Mouse (Mus musculus) 3T3-L1 (cell line): Measurements from ENCODE around the gene Micu1.
A peak's percentile ranks its signal among the peaks of the same experiment; 100 is the strongest.

Source experiments
- DNase-seq: peaks from one replicate; pipeline ENCODE4 v3.0.0-alpha.2; 2015; ENCODE audit warnings: low read depth, low spot score

The Micu1 gene

GRCm38 (mm10) chr10:59809991-59810574 is 107.8 kb downstream of the Micu1 start:
- DNase-seq = no peak

DNA sequence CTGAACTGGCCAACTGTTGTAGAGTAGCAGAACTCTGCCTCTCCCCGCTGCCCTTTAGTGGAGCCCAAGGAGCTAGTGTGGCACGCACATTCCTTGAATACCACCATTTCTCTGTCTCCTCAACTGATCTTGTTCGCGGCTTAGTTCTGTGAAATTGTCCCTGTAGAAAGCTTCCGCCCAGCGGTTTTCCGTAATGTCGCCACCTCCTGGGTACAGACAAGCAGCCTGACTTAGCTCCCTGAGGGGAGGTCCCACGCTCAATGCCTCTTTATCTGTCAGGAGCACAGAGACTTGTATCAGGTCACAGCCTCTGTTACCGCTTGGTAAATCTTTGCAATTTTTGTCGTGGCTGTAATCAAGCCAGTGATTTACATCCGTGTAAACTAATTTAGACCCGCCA is 110.7 kb downstream of the Micu1 start:
- no peak for DNase-seq

DNA sequence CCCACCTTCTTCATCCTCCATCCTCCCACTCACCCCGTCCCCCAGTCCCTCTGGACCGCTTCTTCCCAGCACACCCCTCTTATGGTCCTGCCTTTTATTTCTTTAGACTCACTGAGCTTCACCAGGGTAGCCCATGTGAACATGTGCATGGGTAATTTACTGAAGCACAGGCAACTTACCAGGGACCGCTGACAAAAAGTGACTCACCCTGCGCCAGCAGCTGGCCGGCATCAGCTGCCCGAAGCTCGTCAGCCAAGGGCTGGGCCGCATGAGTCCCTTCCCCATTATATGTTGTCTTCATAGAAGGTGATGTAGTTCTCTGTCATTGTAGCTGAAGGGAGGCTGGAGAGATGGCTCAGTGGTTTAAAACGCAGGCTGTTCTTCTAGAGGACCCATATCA is 111.5 kb downstream of the Micu1 start:
- DNase-seq = no peak

GRCm38 (mm10) chr10:59814505-59815155 is 112.4 kb downstream of the Micu1 start:
- peak; percentile 49 for DNase-seq

DNA sequence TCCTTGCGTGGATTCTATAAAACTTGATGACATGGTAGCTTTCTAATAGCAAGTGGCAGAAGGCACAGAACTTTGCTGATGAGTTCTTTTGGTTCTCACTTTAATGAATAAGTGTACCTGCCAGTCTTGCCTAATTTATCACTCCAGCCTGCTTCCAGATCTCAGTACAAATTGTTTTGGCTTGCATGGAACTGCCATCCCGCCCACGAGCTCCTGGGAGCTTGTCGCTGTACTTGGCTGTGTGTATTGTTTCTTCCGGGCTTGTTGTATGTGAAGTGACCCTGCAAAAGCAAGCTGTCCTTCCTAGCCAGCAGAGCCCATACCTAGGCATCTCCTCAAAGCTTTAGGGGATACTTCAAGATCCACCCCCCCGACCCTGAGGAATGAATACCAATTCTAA is 114.3 kb downstream of the Micu1 start:
- no peak for DNase-seq

DNA sequence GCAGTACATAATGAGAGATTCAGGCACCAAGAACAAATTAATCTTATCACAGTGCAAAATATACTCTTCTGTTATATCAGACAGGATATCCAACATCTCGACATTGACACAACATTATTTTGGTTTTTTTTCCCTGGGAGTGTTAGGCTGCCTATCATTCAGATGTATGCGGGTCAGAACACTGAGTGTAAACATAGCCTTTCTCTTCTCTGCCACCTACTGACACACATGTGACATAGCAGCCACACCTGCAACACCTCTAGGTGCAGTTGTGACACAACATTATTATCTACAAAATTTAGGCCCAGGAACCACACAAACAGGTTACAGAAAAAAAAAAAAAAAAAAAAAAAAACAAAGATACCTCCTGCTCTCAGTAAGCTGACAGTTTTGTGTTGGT is 115.3 kb downstream of the Micu1 start:
- DNase-seq = peak; percentile 49

- DNase-seq = no peak
Observed at GRCm38 (mm10) chr10:59817991-59818390, 115.7 kb downstream of the Micu1 start.

- DNase-seq = no peak
Observed at GRCm38 (mm10) chr10:59819146-59819545, 116.9 kb downstream of the Micu1 start.

DNA sequence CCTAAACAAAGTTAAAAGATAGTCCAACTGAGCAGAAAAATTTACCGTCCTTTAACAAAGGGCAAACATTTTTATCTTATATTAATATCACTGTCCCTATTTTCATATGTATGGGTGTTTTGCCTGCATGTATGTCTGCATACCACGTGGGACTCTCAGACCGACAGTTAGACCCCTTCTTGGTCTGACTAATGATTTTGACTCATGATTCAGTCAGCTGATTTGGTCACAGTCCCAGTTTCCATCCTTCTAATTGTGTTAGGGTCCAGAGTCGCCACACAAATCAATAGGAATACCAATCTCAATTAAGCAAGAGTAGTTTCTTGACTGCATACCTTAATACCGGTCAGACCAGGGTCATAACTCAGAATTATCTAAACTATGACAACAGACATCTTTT is 118.6 kb downstream of the Micu1 start:
- peak; percentile 33 for DNase-seq

GRCm38 (mm10) chr10:59821334-59822066 is 119.2 kb downstream of the Micu1 start:
- DNase-seq = peak; percentile 58

GRCm38 (mm10) chr10:59822857-59823256 is 120.6 kb downstream of the Micu1 start:
- DNase-seq = no peak

DNA sequence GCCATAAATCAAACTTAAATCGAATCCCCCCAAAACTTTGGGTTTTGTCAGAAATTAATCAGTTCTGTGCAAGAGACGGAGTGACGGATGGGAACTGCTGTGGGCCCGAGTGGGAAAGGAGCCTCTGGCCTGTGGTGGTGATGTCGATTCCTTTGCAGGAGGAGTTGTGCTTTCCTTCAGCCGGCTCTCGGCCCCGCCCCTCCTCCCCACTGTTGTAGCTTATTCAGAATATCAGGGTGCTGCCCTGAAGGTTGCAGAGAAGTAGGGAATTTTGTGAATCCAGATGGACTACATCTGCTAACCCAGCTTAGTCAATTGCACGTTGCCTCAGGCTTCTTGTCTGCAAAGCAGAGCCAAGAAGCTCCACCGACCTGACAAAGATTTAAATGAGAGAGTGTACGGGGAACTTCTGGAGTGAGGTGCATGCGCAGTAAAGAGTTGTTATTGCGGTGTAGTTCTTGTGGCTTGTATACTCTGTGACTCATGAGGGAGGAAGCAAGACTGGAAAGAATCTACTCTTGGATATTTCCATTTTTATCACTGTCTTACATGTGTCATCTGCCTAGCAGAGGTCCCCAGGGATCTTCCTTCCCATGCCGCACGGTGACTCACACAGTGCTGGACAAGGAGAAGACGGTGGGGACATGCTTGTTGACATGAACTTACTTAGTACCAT is 123.0 kb downstream of the Micu1 start:
- DNase-seq = peak; percentile 99

DNA sequence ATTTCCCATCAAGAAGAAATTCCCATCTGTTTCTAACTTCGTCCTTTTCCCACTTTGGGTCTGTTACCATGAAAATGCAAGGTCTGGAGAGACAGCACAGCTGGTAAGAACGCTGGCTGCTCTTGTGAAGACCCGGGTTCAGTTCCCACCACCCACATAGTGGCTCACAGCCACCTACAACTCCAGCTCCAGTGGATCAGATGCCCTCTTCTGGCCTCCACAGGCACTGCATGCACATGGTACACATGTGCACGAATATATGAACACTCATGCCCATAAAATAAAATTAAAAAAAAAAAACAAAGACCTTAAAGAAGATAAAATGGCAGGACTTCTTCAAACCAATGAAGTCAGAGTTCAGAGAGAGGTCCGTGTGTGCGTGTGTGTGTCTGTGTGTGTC is 127.6 kb downstream of the Micu1 start:
- no peak for DNase-seq

DNA sequence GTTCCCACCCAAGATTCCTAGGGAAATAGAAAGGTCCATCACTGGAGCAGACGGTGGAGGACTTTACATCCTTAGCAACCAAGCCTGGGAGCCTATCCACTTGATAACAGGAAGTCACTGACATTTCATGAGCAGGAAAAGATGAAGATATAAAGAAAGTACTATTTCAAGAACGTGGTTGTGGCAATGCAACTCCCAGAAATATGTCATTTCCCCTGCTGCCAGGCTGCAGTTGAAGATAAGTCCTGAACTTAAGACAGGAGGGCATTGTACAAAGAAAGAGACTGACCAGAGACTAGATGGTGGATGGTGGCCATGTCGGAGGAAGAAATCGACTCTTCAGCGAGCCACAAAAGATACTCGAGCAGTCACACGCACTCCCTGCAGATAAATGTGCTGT is 129.7 kb downstream of the Micu1 start:
- DNase-seq = no peak

DNA sequence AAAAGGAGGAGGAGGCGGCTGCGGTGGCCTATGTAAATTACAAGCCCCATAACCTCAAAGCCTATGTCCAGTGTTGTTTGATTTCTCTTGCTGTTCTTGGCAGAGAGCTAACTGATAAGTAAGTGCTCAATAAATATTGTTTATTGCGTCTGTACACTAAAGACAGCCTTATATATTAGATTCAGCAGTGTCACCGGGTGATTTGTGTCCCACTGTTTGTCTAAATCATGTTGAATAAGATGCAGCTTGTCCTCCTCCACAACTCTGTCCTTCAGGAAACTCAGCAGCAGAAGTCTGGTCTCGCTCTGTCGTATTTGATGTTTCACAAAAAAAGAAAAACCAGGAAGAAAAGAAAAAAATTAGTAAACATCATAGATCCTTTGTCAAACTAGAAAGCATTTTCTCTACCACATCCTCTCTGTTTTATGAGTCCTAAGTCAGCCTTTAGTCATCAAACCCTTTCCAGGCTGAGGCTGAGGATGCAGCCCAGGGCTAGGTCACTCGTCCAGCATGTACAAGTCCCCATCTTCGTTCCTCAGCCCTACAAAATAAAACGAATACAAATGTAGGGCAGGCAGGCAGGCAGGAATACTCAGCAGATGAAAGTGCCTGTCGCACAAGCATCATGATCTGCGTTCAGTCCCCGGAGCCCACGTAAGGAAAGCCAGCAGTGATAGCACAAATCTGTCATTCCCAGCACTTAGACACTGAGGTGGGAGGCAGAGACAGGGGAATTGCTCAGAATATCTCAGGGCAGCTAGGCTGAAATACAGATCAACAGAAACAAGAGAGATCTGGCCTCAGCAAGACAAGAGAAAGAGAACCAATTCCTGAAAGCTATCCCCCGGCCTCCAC is 133.3 kb downstream of the Micu1 start:
- DNase-seq = no peak

DNA sequence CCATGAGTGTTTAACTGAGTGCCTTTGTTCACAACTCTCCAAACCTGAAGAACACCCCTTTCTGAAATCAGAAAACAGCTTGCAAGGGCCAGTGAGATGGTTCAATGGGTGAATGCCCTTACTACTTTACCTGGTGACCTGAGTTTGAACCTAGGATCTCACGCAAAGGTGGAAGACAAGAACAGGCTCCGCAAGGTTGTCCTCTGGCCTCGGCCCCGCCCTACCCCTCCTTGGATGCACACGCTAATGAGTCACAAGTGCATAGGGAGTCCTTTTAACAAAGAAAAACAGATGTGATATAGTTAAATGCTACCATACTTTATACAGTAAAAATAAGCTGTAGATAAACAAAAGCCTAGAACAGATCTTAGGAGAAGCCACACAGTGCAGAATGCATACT is 135.2 kb downstream of the Micu1 start:
- DNase-seq = no peak

GRCm38 (mm10) chr10:59841434-59841833 is 139.2 kb downstream of the Micu1 start:
- DNase-seq = no peak

GRCm38 (mm10) chr10:59843125-59843524 is 140.8 kb downstream of the Micu1 start:
- no peak for DNase-seq

DNA sequence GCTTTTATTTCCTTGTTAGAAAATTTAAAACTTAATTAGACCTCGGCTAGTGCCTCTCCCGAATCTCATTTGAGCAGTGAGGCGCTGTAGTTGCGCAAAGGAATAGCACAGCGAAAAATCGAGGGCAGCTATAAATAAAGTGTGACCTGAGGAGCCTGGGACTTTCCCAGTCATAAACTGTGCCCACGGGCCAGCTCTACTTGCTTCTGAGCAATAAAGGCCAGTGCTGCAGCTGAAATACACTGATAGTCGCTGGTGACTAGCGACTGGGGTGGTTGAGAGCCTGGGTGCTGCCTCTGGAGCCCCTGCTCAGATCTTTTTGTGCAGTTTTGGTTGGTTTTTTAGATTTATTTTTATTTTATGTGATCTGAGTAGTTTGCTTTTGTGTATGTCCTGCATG is 142.4 kb downstream of the Micu1 start:
- no peak for DNase-seq

GRCm38 (mm10) chr10:59846416-59846815 is 144.1 kb downstream of the Micu1 start:
- DNase-seq = peak; percentile 29

- DNase-seq = no peak
Observed at GRCm38 (mm10) chr10:59848079-59848877, 146.0 kb downstream of the Micu1 start.
